Mouse (Mus musculus) gastrocnemius, postnatal 14 days (tissue): ENCODE data around the gene Bbs2. TPM values are rescaled to one million over a fixed set of nuclear protein-coding genes. Genes with fewer than 3 reads are reported as not detected.
"Not testable (repeated sequence)": the region's sequence is repeated elsewhere in the genome, so short reads cannot be mapped to it uniquely, and the experiment has no call there.

ENCODE experiments used
- DNase-seq: peaks from one replicate; pipeline ENCODE4 v3.0.0; 2021; ENCODE audit warnings: mixed read lengths
- intact Hi-C: fragments of 180-260 bp; cut with DNase I; formaldehyde crosslinking; loops from one replicate; pipeline ENCODE4 v1.15.1; 2025; ENCODE audit warnings: low total_unique reads
- total RNA-seq, 2 experiments: library from RNA; stranded (reverse); gene quantifications; 2 replicates each; pipeline ENCODE4 v1.2.3; 2021

The Bbs2 gene
- total RNA-seq, 2 experiments from 2014 or later: 3.1 to 3.7 TPM

- no peak for DNase-seq
- intact Hi-C loops: loop anchor here (5.0 kb wide), 2 partner anchors 43 to 93 kb away; partner anchors contain the start of gene Mt3
These were observed 10.7 kb upstream of the Bbs2 start for GRCm38 (mm10) chr8:94109396-94109795.

- intact Hi-C loops: loop anchor here (5.0 kb wide), 2 partner anchors 44 to 94 kb away; partner anchors contain the start of gene Mt3
- peak; percentile 45 for DNase-seq
These were observed 9.1 kb upstream of the Bbs2 start for GRCm38 (mm10) chr8:94107871-94108270.

- no peak for DNase-seq
- intact Hi-C loops: no loop called here
These were observed 5.4 kb upstream of the Bbs2 start for GRCm38 (mm10) chr8:94104146-94104545.

- DNase-seq: no peak
- intact Hi-C loops: no loop called here
These were observed 268 bp upstream of the Bbs2 start for GRCm38 (mm10) chr8:94098996-94099395.

- intact Hi-C loops: no loop called here
- DNase-seq: no peak
These were observed 4.4 kb downstream of the Bbs2 start for GRCm38 (mm10) chr8:94094281-94094680.

- intact Hi-C loops: no loop called here
- DNase-seq: no peak
These were observed 5.9 kb downstream of the Bbs2 start for GRCm38 (mm10) chr8:94092848-94093247.

GRCm38 (mm10) chr8:94089715-94090114 lies 9.0 kb downstream of the Bbs2 start:
- intact Hi-C loops: no loop called here
- no peak for DNase-seq

GRCm38 (mm10) chr8:94087964-94088363 lies 10.8 kb downstream of the Bbs2 start:
- DNase-seq: no peak
- intact Hi-C loops: no loop called here

- intact Hi-C loops: no loop called here
- no peak for DNase-seq
These were observed 22.1 kb downstream of the Bbs2 start for GRCm38 (mm10) chr8:94076461-94077192.

- no peak for DNase-seq
- intact Hi-C loops: no loop called here
These were observed 29.9 kb downstream of the Bbs2 start for GRCm38 (mm10) chr8:94068793-94069192.

GRCm38 (mm10) chr8:94066121-94066863 lies 32.4 kb downstream of the Bbs2 start:
- DNase-seq: no peak
- intact Hi-C loops: no loop called here

GRCm38 (mm10) chr8:94057157-94057854 lies 41.4 kb downstream of the Bbs2 start:
- intact Hi-C loops: no loop called here
- DNase-seq: peak; percentile 33

GRCm38 (mm10) chr8:94052696-94053095 lies 46.0 kb downstream of the Bbs2 start:
- intact Hi-C loops: no loop called here

GRCm38 (mm10) chr8:94047845-94048244 lies 50.9 kb downstream of the Bbs2 start:
- intact Hi-C loops: no loop called here
- DNase-seq: no peak

More at GRCm38 (mm10) chr8:94052696-94053095, 46.0 kb downstream of the Bbs2 start:
- no peak for DNase-seq

GRCm38 (mm10) chr8:94037806-94038205 lies 60.9 kb downstream of the Bbs2 start:
- no peak for DNase-seq
- intact Hi-C loops: no loop called here

- peak; percentile 90 for DNase-seq
- intact Hi-C loops: no loop called here
These were observed 61.7 kb downstream of the Bbs2 start, which contains the start of the genes Nudt21 and Ogfod1 for GRCm38 (mm10) chr8:94036944-94037524. Gene Nudt21 (minus strand): TSS chr8:94037031. Gene Ogfod1 (plus strand): TSS chr8:94037198.

- peak; percentile 55 for DNase-seq
- intact Hi-C loops: not testable (repeated sequence)
These were observed 62.2 kb downstream of the Bbs2 start for GRCm38 (mm10) chr8:94036541-94036940.

GRCm38 (mm10) chr8:94035200-94035599 lies 63.5 kb downstream of the Bbs2 start:
- DNase-seq: no peak
- intact Hi-C loops: no loop called here

- no peak for DNase-seq
- intact Hi-C loops: no loop called here
These were observed 65.1 kb downstream of the Bbs2 start for GRCm38 (mm10) chr8:94033601-94034000.

GRCm38 (mm10) chr8:94029701-94030100 lies 69.0 kb downstream of the Bbs2 start:
- intact Hi-C loops: no loop called here
- DNase-seq: no peak
